Mouse (Mus musculus) MEL (cell line): ENCODE measurements around the gene Pgpep1. TPM values are rescaled to one million over a fixed set of nuclear protein-coding genes. Genes with fewer than 3 reads are reported as not detected.

Experiments
- DNase-seq: peaks from one replicate; pipeline ENCODE4 v3.0.0; 2011; ENCODE audit warnings: low read depth, low spot score
- H3K27ac ChIP-seq: 2 replicates; pipeline ENCODE4 v1.5.1; 2012; ENCODE audit warnings: low read depth, mild to moderate bottlenecking, control low read depth, low read length, moderate library complexity; ENCODE audit not compliant: control insufficient read depth
- H3K27me3 ChIP-seq, 2 experiments: fragments of 150-350 bp in 1 of 2; sonication (generic) in 1 of 2; 2 replicates each; pipeline ENCODE4 v1.6.1; 2012; ENCODE audit warnings: low read length in 2 of 2, mild to moderate bottlenecking in 2 of 2, improper control_type of control experiment in 1 of 2, moderate library complexity in 1 of 2; ENCODE audit not compliant: insufficient read depth in 2 of 2, control insufficient read depth in 1 of 2
- H3K36me3 ChIP-seq, 2 experiments: 2 replicates each; pipeline ENCODE4 v1.6.1; 2012 to 2014; ENCODE audit warnings: low read length in 2 of 2, improper control_type of control experiment in 1 of 2, inconsistent platforms in 1 of 2, mild to moderate bottlenecking in 1 of 2; ENCODE audit not compliant: insufficient read depth in 2 of 2, control insufficient read depth in 1 of 2
- H3K4me1 ChIP-seq, 2 experiments: fragments of 150-350 bp in 1 of 2; sonication (generic) in 1 of 2; 2 replicates each; pipeline ENCODE4 v1.6.1; 2012; ENCODE audit warnings: low read length in 2 of 2, improper control_type of control experiment in 1 of 2, mild to moderate bottlenecking in 1 of 2; ENCODE audit not compliant: insufficient read depth in 2 of 2, control insufficient read depth in 1 of 2
- H3K4me3 ChIP-seq, 2 experiments: fragments of 150-350 bp in 1 of 2; sonication (generic) in 1 of 2; 2 replicates each; pipeline ENCODE4 v1.5.1; 2012; ENCODE audit warnings: low read depth in 2 of 2, low read length in 2 of 2, mild to moderate bottlenecking in 2 of 2, moderate library complexity in 2 of 2, control low read depth in 1 of 2, improper control_type of control experiment in 1 of 2; ENCODE audit not compliant: control insufficient read depth in 1 of 2, insufficient read depth in 1 of 2
- H3K79me2 ChIP-seq: 2 replicates; pipeline ENCODE4 v1.6.1; 2012; ENCODE audit warnings: mild to moderate bottlenecking, low read length, moderate library complexity; ENCODE audit not compliant: control insufficient read depth, poor library complexity, insufficient read depth
- H3K9ac ChIP-seq: 2 replicates; pipeline ENCODE4 v1.6.1; 2012; ENCODE audit warnings: low read depth, mild to moderate bottlenecking, control low read depth, low read length, moderate library complexity; ENCODE audit not compliant: control insufficient read depth, poor library complexity, severe bottlenecking
- H3K9me3 ChIP-seq: fragments of 150-350 bp; sonication (generic); replicated peaks from 2 replicates; pipeline ENCODE4 v1.6.1; 2012; ENCODE audit warnings: mild to moderate bottlenecking, low read length, improper control_type of control experiment, moderate library complexity; ENCODE audit not compliant: insufficient read depth
- BHLHE40 ChIP-seq: IDR thresholded peaks from 2 replicates; pipeline ENCODE4 v1.6.1; 2012; ENCODE audit warnings: low read depth, mild to moderate bottlenecking, inconsistent platforms, low read length, improper control_type of control experiment, borderline replicate concordance
- CHD1 ChIP-seq: IDR thresholded peaks from 2 replicates; pipeline ENCODE4 v1.6.1; 2012; ENCODE audit warnings: low read depth, mild to moderate bottlenecking, inconsistent platforms, low read length, improper control_type of control experiment
- CHD2 ChIP-seq: IDR thresholded peaks from 2 replicates; pipeline ENCODE4 v1.6.1; 2011; ENCODE audit warnings: low read length, improper control_type of control experiment
- CTCF ChIP-seq, 3 experiments: IDR thresholded peaks in 2 of 3; conservative IDR thresholded peaks in 1 of 3; 2 replicates each; pipeline ENCODE4 v1.5.1; 2011 to 2012; ENCODE audit warnings: low read length in 3 of 3, low read depth in 2 of 3, mild to moderate bottlenecking in 2 of 3, improper control_type of control experiment in 1 of 3, inconsistent platforms in 1 of 3, mixed read lengths in 1 of 3, moderate library complexity in 1 of 3; ENCODE audit not compliant: control insufficient read depth in 1 of 3, insufficient read depth in 1 of 3, poor library complexity in 1 of 3, severe bottlenecking in 1 of 3
- GABPA ChIP-seq: IDR thresholded peaks from 2 replicates; pipeline ENCODE4 v1.6.1; 2012; ENCODE audit warnings: low read depth, mild to moderate bottlenecking, inconsistent platforms, low read length, improper control_type of control experiment, moderate library complexity
- HCFC1 ChIP-seq: IDR thresholded peaks from 2 replicates; pipeline ENCODE4 v1.6.1; 2012; ENCODE audit warnings: low read depth, mild to moderate bottlenecking, inconsistent platforms, low read length, improper control_type of control experiment, moderate library complexity
- MAFK ChIP-seq: IDR thresholded peaks from 2 replicates; pipeline ENCODE4 v1.6.1; 2011; ENCODE audit warnings: low read depth, mild to moderate bottlenecking, low read length, improper control_type of control experiment, borderline replicate concordance
- MAX ChIP-seq: IDR thresholded peaks from 2 replicates; pipeline ENCODE4 v1.6.1; 2011; ENCODE audit warnings: low read length, improper control_type of control experiment
- MAZ ChIP-seq: IDR thresholded peaks from 2 replicates; pipeline ENCODE4 v1.6.1; 2012; ENCODE audit warnings: low read depth, mild to moderate bottlenecking, inconsistent platforms, low read length, improper control_type of control experiment
- MEF2A ChIP-seq: IDR thresholded peaks from 2 replicates; pipeline ENCODE4 v1.6.1; 2014; ENCODE audit warnings: low read depth, mild to moderate bottlenecking, inconsistent platforms, low read length, improper control_type of control experiment; ENCODE audit not compliant: poor library complexity, insufficient replicate concordance, severe bottlenecking; ENCODE audit errors: extremely low read depth
- MXI1 ChIP-seq: IDR thresholded peaks from 2 replicates; pipeline ENCODE4 v1.6.1; 2011; ENCODE audit warnings: mild to moderate bottlenecking, low read depth, low read length, improper control_type of control experiment
- MYB ChIP-seq: IDR thresholded peaks from 2 replicates; pipeline ENCODE4 v1.6.1; 2011; ENCODE audit warnings: mild to moderate bottlenecking, low read depth, low read length, improper control_type of control experiment
- MYC ChIP-seq: IDR thresholded peaks from 2 replicates; pipeline ENCODE4 v1.6.1; 2011; ENCODE audit warnings: low read depth, mild to moderate bottlenecking, low read length, improper control_type of control experiment, moderate library complexity
- NELFE ChIP-seq: IDR thresholded peaks from 2 replicates; pipeline ENCODE4 v1.6.1; 2011; ENCODE audit warnings: low read depth, low read length, improper control_type of control experiment
- NRF1 ChIP-seq: IDR thresholded peaks from 2 replicates; pipeline ENCODE4 v1.6.1; 2014; ENCODE audit warnings: low read depth, mild to moderate bottlenecking, inconsistent platforms, low read length, improper control_type of control experiment, moderate library complexity; ENCODE audit not compliant: poor library complexity, insufficient read depth, severe bottlenecking
- POLR2AphosphoS2 ChIP-seq: IDR thresholded peaks from 2 replicates; pipeline ENCODE4 v1.6.1; 2011; ENCODE audit warnings: low read length, improper control_type of control experiment
- POLR2AphosphoS5 ChIP-seq: IDR thresholded peaks from 2 replicates; pipeline ENCODE4 v1.6.1; 2012; ENCODE audit warnings: low read depth, borderline replicate concordance, mild to moderate bottlenecking, inconsistent platforms, low read length, moderate library complexity, mixed read lengths
- RAD21 ChIP-seq: IDR thresholded peaks from 2 replicates; pipeline ENCODE4 v1.6.1; 2011; ENCODE audit warnings: mild to moderate bottlenecking, low read depth, low read length, improper control_type of control experiment
- SIN3A ChIP-seq: IDR thresholded peaks from 2 replicates; pipeline ENCODE4 v1.6.1; 2012; ENCODE audit warnings: low read length, improper control_type of control experiment, inconsistent platforms
- SMC3 ChIP-seq: IDR thresholded peaks from 2 replicates; pipeline ENCODE4 v1.6.1; 2011; ENCODE audit warnings: low read depth, low read length, improper control_type of control experiment
- TAL1 ChIP-seq: IDR thresholded peaks from 2 replicates; pipeline ENCODE4 v1.6.1; 2012; ENCODE audit warnings: mild to moderate bottlenecking, inconsistent platforms, low read length, moderate library complexity, mixed read lengths
- TCF12 ChIP-seq: IDR thresholded peaks from 2 replicates; pipeline ENCODE4 v1.6.1; 2014; ENCODE audit warnings: low read depth, mild to moderate bottlenecking, inconsistent platforms, low read length, improper control_type of control experiment, moderate library complexity
- UBTF ChIP-seq: IDR thresholded peaks from 2 replicates; pipeline ENCODE4 v1.6.1; 2012; ENCODE audit warnings: low read depth, mild to moderate bottlenecking, inconsistent platforms, low read length, improper control_type of control experiment, moderate library complexity, borderline replicate concordance; ENCODE audit not compliant: insufficient read depth
- USF1 ChIP-seq: IDR thresholded peaks from 2 replicates; pipeline ENCODE4 v1.6.1; 2014; ENCODE audit warnings: low read depth, mild to moderate bottlenecking, inconsistent platforms, low read length, improper control_type of control experiment, moderate library complexity
- ZMIZ1 ChIP-seq: IDR thresholded peaks from 2 replicates; pipeline ENCODE4 v1.6.1; 2012; ENCODE audit warnings: low read depth, mild to moderate bottlenecking, inconsistent platforms, low read length, improper control_type of control experiment, moderate library complexity
- polyA plus RNA-seq, 2 experiments: library from polyadenylated mRNA; stranded (reverse) in 1 of 2; unstranded in 1 of 2; fragments of >175 nt in 1 of 2; fragments of >200 nt in 1 of 2; gene quantifications; 2 replicates each; pipeline versions ENCODE4 v1.2.1 to v1.2.4; 2012; ENCODE audit warnings: low replicate concordance in 2 of 2, low read depth in 1 of 2; ENCODE audit not compliant: insufficient read length in 2 of 2, insufficient read depth in 1 of 2, missing spikeins in 1 of 2
- total RNA-seq: library from RNA; depleted of rRNA; stranded (reverse); fragments of 300-350 nt; gene quantifications from 2 replicates; pipeline ENCODE4 v1.2.3, GENCODE M21; 2012

Gene Pgpep1
- total and polyA plus RNA-seq, 3 experiments = 12.6 to 19.5 TPM; not detected in 1

DNA sequence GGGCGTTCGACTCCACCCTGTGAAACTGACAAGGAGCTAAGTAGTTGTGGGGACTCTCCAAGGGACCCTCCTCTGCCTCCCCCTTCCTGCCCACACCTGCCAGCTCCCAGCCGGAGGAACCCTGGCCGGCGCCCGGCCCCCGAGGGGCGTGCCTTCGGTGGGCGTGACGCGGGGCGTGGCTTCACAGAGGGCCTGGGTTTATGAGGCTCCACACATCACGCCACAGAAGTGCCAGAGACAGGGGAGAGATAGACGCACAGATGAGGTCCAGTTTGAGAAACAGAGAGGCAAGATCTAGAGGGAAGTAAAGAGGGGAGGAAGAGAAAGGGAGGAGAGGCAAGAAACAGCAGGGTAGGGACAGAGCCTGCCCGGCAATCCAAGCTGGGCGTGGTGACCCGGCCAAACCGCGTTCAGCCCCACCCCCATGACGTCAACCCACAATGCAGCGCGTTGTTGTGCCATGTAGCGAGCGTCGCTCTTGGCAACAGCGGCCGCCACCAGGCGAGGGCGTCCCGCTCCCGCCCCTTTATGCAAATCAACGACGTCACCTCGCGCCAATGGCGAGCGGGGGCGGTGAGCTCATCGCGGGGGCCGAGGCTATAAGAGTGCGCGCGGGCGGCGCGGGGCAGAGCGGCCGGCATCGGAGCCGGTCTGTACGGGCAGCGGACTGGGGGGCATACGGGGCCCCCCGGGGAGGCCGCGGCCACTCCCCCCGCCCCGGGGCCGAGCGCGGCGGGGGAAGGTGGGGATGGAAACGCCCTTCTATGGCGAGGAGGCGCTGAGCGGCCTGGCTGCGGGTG lies 38.3 kb upstream of the Pgpep1 start, which contains the start of gene Jund (continued):
- TF ChIP-seq BHLHE40 = 0 out of 2 replicates have a peak, but pooled peaks have one; percentile 43
- TF ChIP-seq MAZ = peak; percentile 82
- TF ChIP-seq TAL1 = no peak
- TF ChIP-seq CTCF (IDR thresholded peaks at IDR 0.05 in 2 of 3, conservative IDR thresholded peaks at IDR 0.05 in 1 of 3; ENCODE audit: control insufficient read depth in 1 of 3, insufficient read depth in 1 of 3, low read depth in 2 of 3, low read length in 3 of 3, poor library complexity in 1 of 3, severe bottlenecking in 1 of 3) = no peak
- no peak for TF ChIP-seq CHD1
- peak; percentile 49; the same call in 1 of the 2 replicates for TF ChIP-seq GABPA
- peak; percentile 84 for TF ChIP-seq MXI1
- TF ChIP-seq POLR2AphosphoS5 = no peak
- no peak for TF ChIP-seq RAD21
- TF ChIP-seq CHD2 = peak; percentile 16; the same call in 1 of the 2 replicates
- TF ChIP-seq MAFK = no peak
- TF ChIP-seq MEF2A = peak; percentile 39; the same call in 1 of the 2 replicates
- TF ChIP-seq MAX = peak; percentile 81
- no peak; the same call in 1 of the 2 replicates for TF ChIP-seq USF1
- peak; percentile 98 for TF ChIP-seq NELFE
- TF ChIP-seq, all 39 proteins: peak for 21

GRCm38 (mm10) chr8:70697366-70698250 lies 37.4 kb upstream of the Pgpep1 start:
- Histone ChIP-seq H3K9ac (peak overlapping the region; percentile 53), H3K79me2 (peaks cover 11% of the 10 kb centered on the region; the same call in 1 of the 2 replicates), H3K36me3 (peaks cover 0 to 4% of the 10 kb centered on the region in 2 experiments; a peak in 2 of 4 replicates), H3K27me3 (no peaks in the 10 kb centered on the region), H3K9me3 (no peaks in the 10 kb centered on the region), H3K27ac (peak overlapping the region; percentile 36), H3K4me3 (peak overlapping the region; percentile 60 to 91), H3K4me1 (peaks cover 10 to 29% of the 10 kb centered on the region in 2 experiments)
- TF ChIP-seq TCF12 (no peak), HCFC1 (no peak), MEF2A (no peak), MAFK (no peak), GABPA (no peak), SIN3A (no peak), UBTF (no peak), MYC (no peak), POLR2AphosphoS2 (no peak), ZMIZ1 (no peak), SMC3 (no peak), USF1 (no peak), MYB (no peak), NRF1 (no peak)
- no peak for DNase-seq
